Mouse (Mus musculus) liver, embryonic 16.5 days (tissue): Measurements from ENCODE around the gene Cnn1. TPM values are rescaled to one million over a fixed set of nuclear protein-coding genes. Genes with fewer than 3 reads are reported as not detected.
"Not testable (repeated sequence)": the region's sequence is repeated elsewhere in the genome, so short reads cannot be mapped to it uniquely, and the experiment has no call there.

Experiments used
- ATAC-seq: fragments of 200-750 bp; cut with Nextera tagmentation; 2 replicates; pipeline ENCODE4 v1.8.0; 2017; ENCODE audit warnings: low read depth, mild to moderate bottlenecking, moderate number of reproducible peaks, moderate library complexity
- H3K27ac ChIP-seq: fragments of 300-500 bp; sonication (generic); 2 replicates; pipeline ENCODE4 v1.5.1; 2014; ENCODE audit warnings: mild to moderate bottlenecking, low read length
- H3K27me3 ChIP-seq: fragments of 300-500 bp; sonication (generic); 2 replicates; pipeline ENCODE4 v1.6.1; 2014; ENCODE audit warnings: low read depth, low read length, mixed read lengths; ENCODE audit not compliant: control insufficient read depth, insufficient read depth
- H3K36me3 ChIP-seq: fragments of 300-500 bp; sonication (generic); 2 replicates; pipeline ENCODE4 v1.6.1; 2014; ENCODE audit warnings: mild to moderate bottlenecking; ENCODE audit not compliant: control insufficient read depth, insufficient read depth
- H3K4me1 ChIP-seq: fragments of 300-500 bp; sonication (generic); 2 replicates; pipeline ENCODE4 v1.6.1; 2014; ENCODE audit warnings: low read depth, low read length, mixed read lengths; ENCODE audit not compliant: control insufficient read depth
- H3K4me2 ChIP-seq: fragments of 300-500 bp; sonication (generic); 2 replicates; pipeline ENCODE4 v1.6.1; 2014; ENCODE audit warnings: low read depth, low read length, mixed read lengths
- H3K4me3 ChIP-seq: fragments of 300-500 bp; sonication (generic); 2 replicates; pipeline ENCODE4 v1.5.1; 2014; ENCODE audit warnings: low read depth, mild to moderate bottlenecking, low read length
- H3K9ac ChIP-seq: fragments of 300-500 bp; sonication (generic); 2 replicates; pipeline ENCODE4 v1.6.1; 2014; ENCODE audit warnings: low read depth, low read length
- H3K9me3 ChIP-seq: fragments of 300-500 bp; sonication (generic); replicated peaks from 2 replicates; pipeline ENCODE4 v1.6.1; 2016; ENCODE audit warnings: low read length; ENCODE audit not compliant: control insufficient read depth
- WGBS: fragments of 180-500 bp; shearing (Covaris S2); extraction: QIAGEN DNeasy Blood & Tissue Kit; methylation state at CpG from one replicate; pipeline ENCODE4 v1.1.7; 2014; ENCODE audit not compliant: insufficient replicate concordance; 5-methylcytosine and 5-hydroxymethylcytosine counted together
- polyA plus RNA-seq: library from polyadenylated mRNA; unstranded; fragments of >200 nt; fragmentation: Nextera tagmentation; extraction: Ambion mirVana; gene quantifications from 2 replicates; pipeline ENCODE4 v1.2.1, GENCODE M21; 2015

Cnn1 gene
- polyA plus RNA-seq, 1 experiment from 2014 or later, result 1.8 TPM

DNA sequence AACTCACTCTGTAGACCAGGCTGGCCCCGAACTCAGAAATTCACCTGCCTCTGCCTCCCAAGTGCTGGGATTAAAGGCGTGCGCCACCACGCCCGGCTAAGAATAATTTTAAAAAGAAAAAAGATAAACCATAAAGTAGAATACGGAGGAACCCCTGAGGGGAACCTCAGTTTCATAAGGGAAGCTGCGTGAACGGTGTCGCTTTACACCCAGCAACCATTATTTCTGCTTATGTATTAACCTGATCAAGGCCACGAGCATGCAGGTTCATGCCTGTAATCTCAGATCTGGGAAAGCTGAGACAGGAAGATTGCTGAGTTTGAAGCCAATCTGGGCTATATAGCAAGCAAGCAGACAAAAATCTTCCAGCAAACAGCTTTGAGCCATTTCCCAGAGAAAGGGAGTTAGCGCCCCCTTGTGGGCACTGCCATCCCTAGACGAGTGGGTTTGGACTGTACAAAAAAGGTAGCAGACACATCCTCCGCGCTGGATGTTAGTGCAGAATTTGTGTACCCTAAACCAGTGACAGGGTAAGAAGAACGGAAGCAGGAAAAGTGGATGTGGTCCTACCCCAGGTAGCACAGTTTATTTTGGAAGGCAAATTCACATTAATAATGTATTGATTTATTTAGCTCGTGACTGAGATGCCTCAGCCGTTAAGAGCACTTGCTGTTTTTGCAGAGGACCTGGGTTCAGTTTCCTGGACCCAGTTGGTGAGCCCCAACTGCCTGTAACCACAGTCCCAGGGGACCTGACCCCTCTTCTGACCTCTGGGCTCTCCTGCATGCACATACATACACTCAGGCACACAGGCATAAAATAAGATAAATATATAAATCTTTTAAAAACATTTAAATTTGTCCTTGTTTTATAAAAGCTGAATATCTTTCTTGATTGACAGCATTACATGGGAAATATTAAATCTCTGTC, 44.4 kb downstream of the Cnn1 start:
- Histone ChIP-seq H3K27ac (no peak overlapping the region), H3K4me3 (no peak overlapping the region), H3K4me1 (peaks cover 3% of the 10 kb centered on the region), H3K9ac (no peak overlapping the region), H3K36me3 (no peaks in the 10 kb centered on the region), H3K9me3 (no peaks in the 10 kb centered on the region), H3K4me2 (no peak overlapping the region), H3K27me3 (no peaks in the 10 kb centered on the region)
- 37% methylated on average over 17 of the region's 17 CpGs for WGBS
- ATAC-seq, result peak; percentile 66; the same call in 1 of the 2 replicates

DNA sequence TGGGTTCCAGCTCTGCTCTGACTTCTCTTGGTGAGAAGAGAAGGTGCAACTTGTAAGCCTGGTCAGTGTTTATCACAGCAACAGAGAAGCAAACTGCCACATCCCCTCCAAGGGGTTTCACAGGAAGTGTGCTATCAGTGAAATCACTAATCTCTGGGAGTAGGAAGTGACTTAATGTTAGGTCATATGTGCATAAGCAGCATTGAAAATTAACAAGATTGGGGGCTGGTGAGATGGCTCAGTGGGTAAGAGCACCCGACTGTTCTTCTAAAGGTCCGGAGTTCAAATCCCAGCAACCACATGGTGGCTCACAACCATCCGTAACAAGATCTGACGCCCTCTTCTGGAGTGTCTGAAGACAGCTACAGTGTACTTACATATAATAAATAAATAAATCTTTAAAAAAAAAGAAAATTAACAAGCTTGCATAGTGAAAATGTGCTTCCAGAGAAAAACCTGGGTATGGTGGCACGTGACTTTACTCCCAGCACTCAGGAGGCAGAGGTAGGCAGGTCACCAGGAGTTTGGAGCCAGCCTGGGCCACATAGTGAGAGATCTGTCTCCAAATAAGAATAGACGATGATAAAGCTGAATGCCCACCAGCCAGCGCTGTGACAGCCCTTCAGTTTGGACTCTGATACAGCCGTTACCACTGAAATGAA, 45.4 kb downstream of the Cnn1 start:
- H3K27ac ChIP-seq, result no peak overlapping the region

DNA sequence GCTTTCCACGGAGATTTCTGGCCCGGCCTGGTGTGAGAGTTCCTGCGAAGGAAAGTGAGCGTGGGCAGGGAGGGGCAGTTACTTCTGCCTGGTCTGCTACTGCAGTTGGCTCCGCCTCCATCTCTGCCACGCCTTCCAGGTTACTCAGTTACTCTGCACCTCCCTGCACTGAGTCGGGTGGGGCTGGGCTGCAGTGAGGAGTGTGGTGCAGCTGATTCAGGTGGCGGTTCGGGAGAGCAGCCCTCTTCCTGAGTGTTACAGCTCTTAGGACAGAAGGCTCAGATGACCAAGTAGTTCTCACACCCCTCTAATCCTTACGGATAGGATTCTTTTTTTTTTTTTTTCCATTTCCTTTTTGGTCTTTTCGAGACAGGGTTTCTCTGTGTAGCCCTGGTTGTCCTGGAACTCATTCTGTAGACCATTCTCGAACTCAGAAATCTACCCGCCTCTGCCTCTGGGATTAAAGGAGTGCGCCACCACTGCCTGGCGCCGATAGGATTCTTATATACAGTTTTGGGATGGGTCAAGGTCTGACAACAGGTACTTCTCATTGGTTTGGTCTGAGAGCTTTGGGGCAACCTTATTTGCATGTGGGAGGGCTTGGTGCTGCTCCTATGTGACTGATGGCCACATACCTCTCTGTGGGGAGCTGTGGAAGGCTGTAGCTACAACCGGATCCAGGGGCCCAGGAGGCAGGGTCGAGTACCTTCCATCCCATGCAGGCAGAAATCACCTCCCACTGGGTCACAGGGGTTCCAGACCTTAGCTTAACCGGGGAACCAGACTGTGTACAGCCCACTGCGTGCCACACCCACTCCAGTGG, 50.6 kb downstream of the Cnn1 start:
- Histone ChIP-seq H3K9me3 (no peaks in the 10 kb centered on the region), H3K27ac (no peak overlapping the region), H3K4me2 (no peak overlapping the region), H3K36me3 (no peaks in the 10 kb centered on the region), H3K4me3 (no peak overlapping the region), H3K27me3 (no peaks in the 10 kb centered on the region), H3K9ac (no peak overlapping the region), H3K4me1 (peaks cover 9% of the 10 kb centered on the region)
- WGBS, result 53% methylated on average over 20 of the region's 20 CpGs
- ATAC-seq, result peak; percentile 90

More for the DNA sequence above, 45.4 kb downstream of the Cnn1 start:
- no peak for ATAC-seq
- H3K9ac ChIP-seq, result no peak overlapping the region
- H3K27me3 ChIP-seq, result no peaks in the 10 kb centered on the region
- H3K4me3 ChIP-seq, result no peak overlapping the region
- no peaks in the 10 kb centered on the region for H3K9me3 ChIP-seq
- H3K36me3 ChIP-seq, result no peaks in the 10 kb centered on the region
- peaks cover 6% of the 10 kb centered on the region for H3K4me1 ChIP-seq
- H3K4me2 ChIP-seq, result no peak overlapping the region
- WGBS, result 45% methylated on average over 7 of the region's 8 CpGs

DNA sequence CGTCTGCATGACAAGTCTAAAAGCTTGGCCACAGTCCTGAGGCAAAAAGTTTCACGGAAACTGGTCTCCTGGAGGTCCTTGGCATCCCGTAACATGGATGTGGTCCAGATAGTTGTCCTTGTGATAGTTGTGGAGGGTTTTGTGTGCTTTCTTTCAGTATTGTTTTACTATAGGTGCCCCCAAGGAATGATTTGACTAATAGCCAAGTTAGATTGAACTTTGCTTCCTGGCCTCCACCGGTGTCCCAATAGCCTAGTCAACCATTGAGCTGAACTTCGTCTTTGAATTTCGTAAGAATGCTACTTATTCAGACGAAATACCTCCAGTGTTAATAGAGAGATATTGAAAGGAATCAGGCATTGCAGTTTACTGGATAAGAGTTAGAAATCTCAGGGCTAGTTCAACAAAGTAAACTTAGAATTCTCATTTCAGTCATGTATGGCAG, 51.3 kb downstream of the Cnn1 start:
- H3K27me3 ChIP-seq, H3K9ac ChIP-seq, H3K27ac ChIP-seq, H3K4me2 ChIP-seq, ATAC-seq, H3K4me3 ChIP-seq, H3K9me3 ChIP-seq, H3K36me3 ChIP-seq: not testable (repeated sequence)
- 61% methylated on average over 7 of the region's 7 CpGs for WGBS
- H3K4me1 ChIP-seq, result peaks cover 10% of the 10 kb centered on the region

DNA sequence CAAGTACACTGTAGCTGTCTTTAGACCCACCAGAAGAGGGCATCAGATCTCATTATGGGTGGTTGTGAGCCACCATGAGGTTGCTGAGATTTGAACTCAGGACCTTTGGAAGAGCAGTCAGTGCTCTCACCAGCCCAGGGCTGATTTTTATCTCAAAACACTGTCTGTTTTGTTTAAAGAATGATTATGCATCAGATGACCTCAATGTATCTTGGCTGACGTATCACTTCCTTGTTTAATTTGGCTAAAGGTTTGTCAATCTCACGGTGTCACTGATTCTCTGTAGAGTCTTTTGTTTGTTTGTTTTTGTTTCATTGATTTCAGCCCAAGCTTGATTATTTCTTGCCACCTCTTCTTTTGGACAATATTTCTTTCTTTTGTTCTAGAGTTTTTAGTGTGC, 51.9 kb downstream of the Cnn1 start:
- Histone ChIP-seq H3K4me2 (no peak overlapping the region), H3K9me3 (no peaks in the 10 kb centered on the region), H3K9ac (no peak overlapping the region), H3K27me3 (no peaks in the 10 kb centered on the region), H3K4me1 (peaks cover 16% of the 10 kb centered on the region), H3K36me3 (no peaks in the 10 kb centered on the region), H3K4me3 (no peak overlapping the region), H3K27ac (no peak overlapping the region)
- ATAC-seq, result no peak
- 67% methylated on average over 2 of the region's 2 CpGs for WGBS

DNA sequence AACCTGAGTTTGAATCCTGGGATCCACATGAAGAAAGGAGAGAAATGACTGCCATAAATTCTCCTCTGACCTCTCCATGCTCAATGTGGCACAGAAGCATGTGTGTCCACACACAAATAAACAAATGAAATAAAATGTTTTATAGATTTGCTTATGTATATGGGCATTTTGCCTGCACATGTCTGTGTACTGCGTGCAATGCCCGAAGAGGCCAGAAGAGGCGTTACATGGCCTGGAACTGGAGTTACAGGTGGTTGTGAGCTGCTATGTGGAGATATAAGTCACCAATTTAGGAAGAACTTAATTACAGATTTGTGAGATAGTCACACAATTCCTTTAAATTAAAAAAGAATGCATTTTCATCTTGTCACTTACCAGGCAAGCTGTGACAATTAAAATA, 54.8 kb downstream of the Cnn1 start:
- no peak for ATAC-seq
- H3K9me3 ChIP-seq, result no peaks in the 10 kb centered on the region

DNA sequence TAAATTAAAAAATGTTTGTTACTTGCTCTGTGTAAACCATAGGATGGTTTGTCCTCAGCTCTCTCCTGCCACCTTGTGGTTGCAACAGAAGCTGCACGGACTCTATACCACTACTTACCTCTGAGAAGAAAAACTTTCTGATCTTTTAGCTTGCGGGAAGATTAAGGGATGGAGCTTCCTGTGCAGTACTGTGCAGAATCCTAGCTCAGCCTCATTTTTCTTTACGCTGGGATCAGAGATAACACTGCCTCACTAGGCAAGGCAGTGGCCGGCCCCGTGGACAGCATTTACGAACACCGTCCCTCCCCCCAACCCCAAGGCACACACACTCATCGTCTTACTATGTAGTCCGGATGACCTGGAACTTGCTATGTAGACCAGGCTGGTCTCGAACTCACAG, 56.6 kb downstream of the Cnn1 start:
- Histone ChIP-seq H3K9me3 (no peaks in the 10 kb centered on the region), H3K4me1 (peaks cover 19% of the 10 kb centered on the region), H3K4me3 (peak overlapping the region; percentile 84), H3K9ac (peak overlapping the region; percentile 17; the same call in 1 of the 2 replicates), H3K36me3 (no peaks in the 10 kb centered on the region), H3K27ac (no peak overlapping the region), H3K4me2 (peak overlapping the region; percentile 67), H3K27me3 (no peaks in the 10 kb centered on the region)
- no peak for ATAC-seq
- 11% methylated on average over 10 of the region's 10 CpGs for WGBS

More for the DNA sequence above, 54.8 kb downstream of the Cnn1 start:
- WGBS, result 67% methylated on average over 3 of the region's 3 CpGs
- Histone ChIP-seq H3K4me2 (no peak overlapping the region), H3K9ac (no peak overlapping the region), H3K36me3 (no peaks in the 10 kb centered on the region), H3K4me3 (no peak overlapping the region), H3K27me3 (no peaks in the 10 kb centered on the region), H3K4me1 (peaks cover 28% of the 10 kb centered on the region), H3K27ac (no peak overlapping the region)

DNA sequence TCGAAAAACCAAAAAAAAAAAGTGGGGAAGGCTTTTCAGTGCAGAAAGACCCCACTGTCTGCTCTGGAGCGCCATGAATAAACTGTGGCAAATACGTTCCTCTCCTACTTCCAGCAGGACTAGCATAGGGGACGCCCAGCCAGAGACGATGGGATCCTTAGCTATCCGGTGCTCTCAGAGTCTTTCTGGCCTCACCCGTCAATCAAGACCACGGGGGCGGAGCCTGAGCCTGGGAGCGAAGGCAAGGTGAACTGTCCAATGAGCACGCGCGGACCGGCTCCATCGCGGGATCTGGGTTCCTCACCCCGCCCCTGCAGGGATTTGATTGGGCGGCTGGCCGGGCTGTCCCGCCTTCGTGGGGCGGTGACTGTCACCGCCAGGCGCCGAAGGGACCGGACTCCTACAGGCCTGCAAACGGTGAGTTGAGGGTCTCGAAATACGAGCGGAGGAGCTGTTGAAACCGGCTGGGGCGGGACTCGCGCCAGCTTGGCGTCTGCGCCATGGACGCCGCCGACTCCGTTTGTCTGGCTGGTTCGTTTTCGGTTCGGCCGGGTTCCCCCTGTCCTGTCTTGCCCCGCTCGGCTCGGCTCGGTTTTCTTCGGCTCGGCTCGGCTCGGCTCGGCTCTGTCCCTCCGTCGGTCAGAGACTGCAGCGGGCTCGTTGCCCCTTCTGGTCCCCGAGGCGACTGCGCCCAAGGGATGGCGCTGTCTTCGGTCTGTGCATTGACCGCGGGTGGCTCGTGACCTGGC, 57.7 kb downstream of the Cnn1 start, which contains the start of gene Pigyl:
TSS of gene Pigyl (plus strand) at position 350 of the 749 bp plus-strand sequence.
- no peaks in the 10 kb centered on the region for H3K27me3 ChIP-seq
- peak within 1 kb of the TSS; percentile 73 for H3K27ac ChIP-seq
- WGBS, result under 1% methylated on average over 65 of the region's 65 CpGs
- peaks cover 19% of the 10 kb centered on the region for H3K4me1 ChIP-seq
- peak; percentile 99 for ATAC-seq
- H3K4me2 ChIP-seq, result peak within 1 kb of the TSS; percentile 97
- H3K9ac ChIP-seq, result peak within 1 kb of the TSS; percentile 91
- no peaks in the 10 kb centered on the region for H3K36me3 ChIP-seq
- no peaks in the 10 kb centered on the region for H3K9me3 ChIP-seq
- H3K4me3 ChIP-seq, result peak within 1 kb of the TSS; percentile 84
